In the genomic region with DNA sequence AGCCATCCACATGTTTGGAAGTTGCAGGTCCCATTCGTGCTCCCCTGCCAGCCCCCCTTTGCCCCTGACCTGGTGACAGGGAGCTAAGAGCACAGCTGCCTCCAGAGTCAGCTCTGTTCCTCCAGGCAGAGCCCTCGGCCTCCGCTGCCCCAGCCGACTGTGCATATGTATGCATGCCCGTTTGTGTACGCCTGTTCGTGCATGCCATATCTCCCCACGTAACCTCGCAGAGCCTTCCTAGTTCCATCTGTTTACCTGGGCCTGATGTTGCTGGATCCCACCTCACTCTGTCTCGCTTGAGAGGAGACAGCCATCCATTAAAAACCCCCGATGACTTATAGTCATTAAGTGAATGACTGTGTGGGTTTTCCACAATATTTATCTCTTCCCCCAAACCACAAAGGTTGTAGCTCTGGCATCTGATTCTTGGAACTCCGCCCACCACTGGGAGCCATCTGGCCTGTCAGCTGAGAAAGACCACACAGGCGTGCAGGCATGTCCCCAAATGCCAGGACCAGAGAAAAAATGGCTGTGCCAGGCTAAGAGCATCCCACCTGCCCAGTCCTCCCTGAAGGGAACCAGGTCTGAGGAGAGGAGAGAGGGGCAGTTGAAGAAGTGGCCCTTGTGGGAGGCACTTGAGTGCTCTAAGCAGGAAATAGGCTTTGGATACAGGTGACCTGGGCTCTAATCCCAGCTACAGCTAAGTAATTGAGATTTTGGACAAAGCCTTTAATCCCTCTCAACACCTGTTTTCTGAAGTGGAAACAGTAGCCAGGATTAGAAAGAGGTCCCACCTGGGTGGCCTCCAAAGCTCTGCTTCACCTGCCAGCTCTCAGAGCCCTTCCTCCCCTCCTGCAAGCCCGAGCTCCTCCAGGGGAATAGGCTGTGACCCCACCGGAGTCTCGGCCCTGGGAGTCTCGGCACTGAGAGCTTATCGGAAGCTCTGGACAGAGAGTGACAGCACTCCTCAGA, we compare ENCODE assay signal across 12 mouse cellular contexts. TPM values are rescaled to one million over a fixed set of nuclear protein-coding genes. Genes with fewer than 3 reads are reported as not detected.
DNase-seq lines count a peak whose midpoint lies in the region; ATAC-seq and TF ChIP-seq lines count a peak whose summit lies in the region.
"Had no signal": no experiment of that assay in that cellular context is flagged by ENCODE, and none has a peak within 500 bp of the region (broad histone marks: within the 10 kb centered on the region; RNA-seq: fewer than 3 reads in every experiment).

No protein-coding gene starts in this region.

- peaks cover 8% of the 10 kb centered on the region; the same call in 1 of the 2 replicates for H3K36me3 ChIP-seq in forebrain, postnatal 0 days (ENCODE audit: insufficient read depth)
- H3K36me3 ChIP-seq in forebrain, embryonic 16.5 days (ENCODE audit: control insufficient read depth, insufficient read depth) = no peaks in the 10 kb centered on the region
- no peaks in the 10 kb centered on the region for H3K36me3 ChIP-seq in hindbrain, postnatal 0 days (ENCODE audit: insufficient read depth, low read length)

- H3K4me3 ChIP-seq in forebrain, postnatal 0 days (ENCODE audit: low read depth, low read length) = no peak overlapping the region
- H3K4me3 ChIP-seq in forebrain, embryonic 16.5 days (replicated peaks; ENCODE audit: low read length) = no peak overlapping the region
- no peak overlapping the region for H3K4me3 ChIP-seq in lung, adult 2 months (replicated peaks; ENCODE audit: extremely low read depth, low read depth, low read length)
- no peak overlapping the region for H3K4me3 ChIP-seq in hindbrain, postnatal 0 days (ENCODE audit: low read length)
- H3K4me3 ChIP-seq: limb, embryonic 10.5 days had no signal

- TF ChIP-seq POLR2A in lung, adult 2 months (IDR thresholded peaks at IDR 0.05; ENCODE audit: borderline replicate concordance, extremely low read depth, low read depth, low read length) = no peak

- no peaks in the 10 kb centered on the region for H3K27me3 ChIP-seq in forebrain, postnatal 0 days (ENCODE audit: insufficient read depth, low read length)
- H3K27me3 ChIP-seq in forebrain, embryonic 16.5 days (replicated peaks; ENCODE audit: control insufficient read depth, insufficient read depth, low read length) = no peaks in the 10 kb centered on the region
- no peaks in the 10 kb centered on the region for H3K27me3 ChIP-seq in hindbrain, postnatal 0 days (ENCODE audit: insufficient read depth, low read length)

- 40% methylated on average over 18 of the region's 18 CpGs for WGBS in forebrain, postnatal 0 days
- 46% methylated on average over 18 of the region's 18 CpGs for WGBS in forebrain, embryonic 16.5 days
- WGBS in lung, adult 2 months = 75% methylated on average over 18 of the region's 18 CpGs
- 43% methylated on average over 18 of the region's 18 CpGs for WGBS in hindbrain, postnatal 0 days

- DNase-seq in forebrain, postnatal 0 days = peak; percentile 47
- DNase-seq in lung, adult 2 months = peak; percentile 34
- no peak for DNase-seq in lung, postnatal 14 days
- peak; percentile 95 for DNase-seq in cerebellum, adult 11-12 months
- DNase-seq in hindbrain, postnatal 0 days (ENCODE audit: low spot score) = peak; percentile 81
- no peak for DNase-seq in frontal cortex, postnatal 14 days (ENCODE audit: low spot score in 2 of 2)
- no peak for DNase-seq in left cerebral cortex, adult 8-10 months (ENCODE audit: low spot score in 2 of 2)
- DNase-seq: B cell, adult 2 months had no signal

- no peak overlapping the region for H3K9ac ChIP-seq in forebrain, postnatal 0 days
- H3K9ac ChIP-seq in forebrain, embryonic 16.5 days (replicated peaks; ENCODE audit: low read depth, low read length) = no peak overlapping the region
- no peak overlapping the region for H3K9ac ChIP-seq in hindbrain, postnatal 0 days (replicated peaks; ENCODE audit: low read length)

- H3K4me2 ChIP-seq in forebrain, postnatal 0 days (ENCODE audit: low read depth) = no peak overlapping the region
- no peak overlapping the region for H3K4me2 ChIP-seq in forebrain, embryonic 16.5 days (ENCODE audit: low read length)
- H3K4me2 ChIP-seq in hindbrain, postnatal 0 days (ENCODE audit: low read depth, low read length) = no peak overlapping the region

- ATAC-seq in forebrain, postnatal 0 days = no peak
- no peak for ATAC-seq in forebrain, embryonic 16.5 days
- peak; percentile 48 for ATAC-seq in hindbrain, postnatal 0 days

- no peak for TF ChIP-seq CTCF in forebrain, postnatal 0 days (IDR thresholded peaks at IDR 0.05; ENCODE audit: low read depth)
- TF ChIP-seq CTCF in lung, adult 2 months (IDR thresholded peaks at IDR 0.05; ENCODE audit: insufficient read depth, low read length) = no peak
- no peak for TF ChIP-seq CTCF in hindbrain, postnatal 0 days (IDR thresholded peaks at IDR 0.05; ENCODE audit: low read depth)

- H3K9me3 ChIP-seq in forebrain, postnatal 0 days (ENCODE audit: low read length) = no peaks in the 10 kb centered on the region
- no peaks in the 10 kb centered on the region for H3K9me3 ChIP-seq in forebrain, embryonic 16.5 days (ENCODE audit: control insufficient read depth, low read length)
- no peaks in the 10 kb centered on the region for H3K9me3 ChIP-seq in hindbrain, postnatal 0 days (ENCODE audit: low read length)
- H3K9me3 ChIP-seq: limb, embryonic 10.5 days had no signal

- H3K27ac ChIP-seq in forebrain, postnatal 0 days (ENCODE audit: low read depth, low read length) = no peak overlapping the region
- H3K27ac ChIP-seq in forebrain, embryonic 16.5 days (ENCODE audit: low read length) = no peak overlapping the region
- H3K27ac ChIP-seq in hindbrain, postnatal 0 days = peak overlapping the region; percentile 64; the same call in 1 of the 2 replicates
- H3K27ac ChIP-seq: kidney, postnatal 0 days; limb, embryonic 10.5 days had no signal

- H3K4me1 ChIP-seq in forebrain, postnatal 0 days (ENCODE audit: insufficient read depth) = no peaks in the 10 kb centered on the region
- H3K4me1 ChIP-seq in forebrain, embryonic 16.5 days (replicated peaks; ENCODE audit: control insufficient read depth, insufficient read depth, low read length) = peaks cover 23% of the 10 kb centered on the region
- peaks cover 19% of the 10 kb centered on the region for H3K4me1 ChIP-seq in lung, adult 2 months (ENCODE audit: control insufficient read depth, insufficient read depth, low read length)
- H3K4me1 ChIP-seq in hindbrain, postnatal 0 days (ENCODE audit: insufficient read depth, low read length) = peaks cover 11% of the 10 kb centered on the region

RNA-seq across cellular contexts. Expression of a gene that starts 30.1 kb away (rescaled TPM):
- total RNA-seq in forebrain, postnatal 0 days (2014; rRNA removed) = 19.2 and 20.3 TPM in 2 replicates
- polyA plus RNA-seq in forebrain, postnatal 0 days (2015; fragmentation: Nextera tagmentation; extraction: Ambion mirVana) = 17.7 and 18.6 TPM in 2 replicates
- 20.6 and 24.2 TPM in 2 replicates for polyA plus RNA-seq in forebrain, embryonic 16.5 days (2015; fragmentation: Nextera tagmentation; extraction: Ambion mirVana)
- polyA plus RNA-seq in lung, adult 2 months (2012; rRNA removed) = 18.8 and 26.4 TPM in 2 replicates
- 17.3 and 27.8 TPM in 2 replicates for total RNA-seq in hindbrain, postnatal 0 days (2014; rRNA removed)
- 17.3 and 22.2 TPM in 2 replicates for polyA plus RNA-seq in hindbrain, postnatal 0 days (2015; fragmentation: Nextera tagmentation; extraction: Ambion mirVana)
- total RNA-seq in left cerebral cortex, adult 8-10 months (2022) = 10 to 100 TPM; 27.0 to 33.4 (median 29.6) TPM

RNA-seq across cellular contexts. Expression of a gene that starts 30.4 kb away (rescaled TPM):
- 5.4 and 7.6 TPM in 2 replicates for total RNA-seq in forebrain, postnatal 0 days (2014; rRNA removed)
- polyA plus RNA-seq in forebrain, postnatal 0 days (2015; fragmentation: Nextera tagmentation; extraction: Ambion mirVana) = 8.8 and 9.9 TPM in 2 replicates
- 11.0 and 11.2 TPM in 2 replicates for polyA plus RNA-seq in forebrain, embryonic 16.5 days (2015; fragmentation: Nextera tagmentation; extraction: Ambion mirVana)
- polyA plus RNA-seq in lung, adult 2 months (2012; rRNA removed) = 19.1 and 21.6 TPM in 2 replicates
- 6.4 and 11.1 TPM in 2 replicates for total RNA-seq in hindbrain, postnatal 0 days (2014; rRNA removed)
- polyA plus RNA-seq in hindbrain, postnatal 0 days (2015; fragmentation: Nextera tagmentation; extraction: Ambion mirVana) = 10.1 and 13.5 TPM in 2 replicates
- total RNA-seq in left cerebral cortex, adult 8-10 months (2022) = 10 to 100 TPM; 14.0 to 24.5 (median 16.9) TPM

RNA-seq across cellular contexts. Expression of a gene that starts 49.3 kb away (rescaled TPM):
- total RNA-seq in forebrain, postnatal 0 days (2014; rRNA removed) = 1.5 and 1.6 TPM in 2 replicates
- 0.35 and 0.48 TPM in 2 replicates for polyA plus RNA-seq in forebrain, postnatal 0 days (2015; fragmentation: Nextera tagmentation; extraction: Ambion mirVana)
- polyA plus RNA-seq in forebrain, embryonic 16.5 days (2015; fragmentation: Nextera tagmentation; extraction: Ambion mirVana) = 0.29 and 0.37 TPM in 2 replicates
- 4.8 and 6.5 TPM in 2 replicates for polyA plus RNA-seq in lung, adult 2 months (2012; rRNA removed)
- 6.9 and 7.1 TPM in 2 replicates for total RNA-seq in hindbrain, postnatal 0 days (2014; rRNA removed)
- polyA plus RNA-seq in hindbrain, postnatal 0 days (2015; fragmentation: Nextera tagmentation; extraction: Ambion mirVana) = 1.0 and 1.1 TPM in 2 replicates
- total RNA-seq in left cerebral cortex, adult 8-10 months (2022) = 10 to 100 TPM; 32.4 to 37.5 (median 36.3) TPM
- total RNA-seq: heart, postnatal 10 days had no signal
- polyA plus RNA-seq: kidney, postnatal 0 days had no signal

RNA-seq across cellular contexts. Expression of a gene that starts 54.6 kb away (rescaled TPM):
- total RNA-seq in forebrain, postnatal 0 days (2014; rRNA removed) = 44.2 and 48.5 TPM in 2 replicates
- 68.4 and 73.9 TPM in 2 replicates for polyA plus RNA-seq in forebrain, postnatal 0 days (2015; fragmentation: Nextera tagmentation; extraction: Ambion mirVana)
- 49.9 and 57.3 TPM in 2 replicates for polyA plus RNA-seq in forebrain, embryonic 16.5 days (2015; fragmentation: Nextera tagmentation; extraction: Ambion mirVana)
- polyA plus RNA-seq in lung, adult 2 months (2012; rRNA removed) = 46.8 and 60.1 TPM in 2 replicates
- 72.6 and 76.9 TPM in 2 replicates for total RNA-seq in hindbrain, postnatal 0 days (2014; rRNA removed)
- 91.8 and 98.2 TPM in 2 replicates for polyA plus RNA-seq in hindbrain, postnatal 0 days (2015; fragmentation: Nextera tagmentation; extraction: Ambion mirVana)
- total RNA-seq in left cerebral cortex, adult 8-10 months (2022) = 10 to 100 TPM; 63.4 to 73.8 (median 67.8) TPM

RNA-seq across cellular contexts. Expression of a gene that starts 59.1 kb away (rescaled TPM):
- 18.6 and 26.2 TPM in 2 replicates for total RNA-seq in forebrain, postnatal 0 days (2014; rRNA removed)
- 14.0 and 16.4 TPM in 2 replicates for polyA plus RNA-seq in forebrain, postnatal 0 days (2015; fragmentation: Nextera tagmentation; extraction: Ambion mirVana)
- 23.2 and 26.9 TPM in 2 replicates for polyA plus RNA-seq in forebrain, embryonic 16.5 days (2015; fragmentation: Nextera tagmentation; extraction: Ambion mirVana)
- polyA plus RNA-seq in lung, adult 2 months (2012; rRNA removed) = 11.1 and 13.0 TPM in 2 replicates
- total RNA-seq in hindbrain, postnatal 0 days (2014; rRNA removed) = 20.0 and 22.6 TPM in 2 replicates
- polyA plus RNA-seq in hindbrain, postnatal 0 days (2015; fragmentation: Nextera tagmentation; extraction: Ambion mirVana) = 15.0 and 16.4 TPM in 2 replicates
- 10 to 100 TPM; 15.1 to 20.1 (median 17.5) TPM for total RNA-seq in left cerebral cortex, adult 8-10 months (2022)

Comparison
In these comparisons a context has a peak if more than half of its experiments do, and no peak if none do; other contexts are left out.
1. DNase-seq: peak in forebrain, postnatal 0 days (single experiment), lung, adult 2 months (single experiment), cerebellum, adult 11-12 months (single experiment) and hindbrain, postnatal 0 days (single experiment); none in lung, postnatal 14 days (single experiment), frontal cortex, postnatal 14 days (0 of 2) and left cerebral cortex, adult 8-10 months (0 of 2).